ENCODE assay signal across 8 mouse cellular contexts in the genomic region with DNA sequence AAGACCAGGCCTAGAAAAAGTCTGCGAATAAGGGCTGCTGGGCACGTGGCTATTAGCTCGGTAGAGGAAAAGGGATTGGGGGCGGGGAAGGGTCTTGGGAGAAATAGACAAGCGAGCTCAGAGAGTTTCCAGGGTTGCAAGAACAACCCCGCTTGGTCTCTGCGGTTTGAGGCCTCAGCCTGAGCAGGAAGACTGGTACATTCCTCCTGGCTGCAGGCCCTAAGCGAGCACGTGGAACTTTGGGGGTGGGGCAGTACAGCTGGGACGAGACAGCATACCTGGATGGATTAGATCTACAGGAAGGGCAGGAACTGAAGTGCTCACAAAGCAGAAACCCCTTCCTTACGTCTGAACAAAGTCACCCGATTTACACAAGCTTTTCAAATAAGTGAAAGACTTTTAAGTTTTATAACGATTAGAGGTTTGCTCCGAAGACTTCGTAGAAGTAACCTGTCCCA. TPM values are rescaled to one million over a fixed set of nuclear protein-coding genes. Genes with fewer than 3 reads are reported as not detected.
DNase-seq lines count a peak whose midpoint lies in the region; ATAC-seq and TF ChIP-seq lines count a peak whose summit lies in the region.

No protein-coding gene starts in this region.

- WGBS in intestine, embryonic 15.5 days: 5% methylated on average over 15 of the region's 15 CpGs
- 4% methylated on average over 15 of the region's 15 CpGs for WGBS in liver, embryonic 11.5 days
- WGBS in midbrain, postnatal 0 days: 8% methylated on average over 15 of the region's 15 CpGs
- 6% methylated on average over 15 of the region's 15 CpGs for WGBS in stomach, postnatal 0 days

- no peak for TF ChIP-seq EP300 in stomach, postnatal 0 days (optimal IDR thresholded peaks at IDR 0.05)

- peak; percentile 56 to 64 for DNase-seq in heart, adult 18-20 months
- no peak for DNase-seq in heart, postnatal 25 days (ENCODE audit: low spot score)
- DNase-seq in cerebellum, postnatal 10 days: peak; percentile 66 to 71
- DNase-seq in gastrocnemius, postnatal 10 days: peak; percentile 38
- DNase-seq in liver, embryonic 11.5 days (ENCODE audit: low spot score): peak; percentile 61
- DNase-seq in midbrain, postnatal 0 days (ENCODE audit: low spot score): no peak
- peak; percentile 77 for DNase-seq in stomach, postnatal 0 days (ENCODE audit: low spot score)

- H3K9ac ChIP-seq in intestine, embryonic 15.5 days: peak overlapping the region; percentile 71
- H3K9ac ChIP-seq in liver, embryonic 11.5 days (ENCODE audit: low read depth, low read length): peak overlapping the region; percentile 89
- peak overlapping the region; percentile 54; the same call in 1 of the 2 replicates for H3K9ac ChIP-seq in midbrain, postnatal 0 days (replicated peaks; ENCODE audit: low read length, poor library complexity, severe bottlenecking)
- peak overlapping the region; percentile 66 for H3K9ac ChIP-seq in stomach, postnatal 0 days (ENCODE audit: low read length)

- no peaks in the 10 kb centered on the region for H3K27me3 ChIP-seq in intestine, embryonic 15.5 days (replicated peaks)
- H3K27me3 ChIP-seq in liver, embryonic 11.5 days (replicated peaks; ENCODE audit: control insufficient read depth, insufficient read depth, low read length): no peaks in the 10 kb centered on the region
- 0 out of 2 replicates have a peak, but pooled peaks cover 3% of the 10 kb centered on the region for H3K27me3 ChIP-seq in midbrain, postnatal 0 days (ENCODE audit: insufficient read depth, low read length)
- no peaks in the 10 kb centered on the region for H3K27me3 ChIP-seq in stomach, postnatal 0 days (ENCODE audit: control insufficient read depth, insufficient read depth, low read length)

- peak overlapping the region; percentile 74 for H3K4me3 ChIP-seq in intestine, embryonic 15.5 days (replicated peaks)
- H3K4me3 ChIP-seq in liver, embryonic 11.5 days (ENCODE audit: low read depth, low read length): peak overlapping the region; percentile 81
- H3K4me3 ChIP-seq in midbrain, postnatal 0 days (ENCODE audit: low read depth, low read length): peak overlapping the region; percentile 55
- H3K4me3 ChIP-seq in stomach, postnatal 0 days (ENCODE audit: low read depth, low read length): peak overlapping the region; percentile 57

- intact Hi-C loops in heart, postnatal 25 days (cut with DNase I): no loop called here

- H3K4me2 ChIP-seq in intestine, embryonic 15.5 days (replicated peaks): peak overlapping the region; percentile 95
- peak overlapping the region; percentile 93 for H3K4me2 ChIP-seq in liver, embryonic 11.5 days
- peak overlapping the region; percentile 98 for H3K4me2 ChIP-seq in midbrain, postnatal 0 days (ENCODE audit: low read depth, low read length, poor library complexity, severe bottlenecking)
- peak overlapping the region; percentile 95 for H3K4me2 ChIP-seq in stomach, postnatal 0 days (replicated peaks; ENCODE audit: low read depth)

- peaks cover 38% of the 10 kb centered on the region; the same call in 1 of the 2 replicates for H3K4me1 ChIP-seq in intestine, embryonic 15.5 days (replicated peaks)
- peaks cover 33% of the 10 kb centered on the region for H3K4me1 ChIP-seq in liver, embryonic 11.5 days (replicated peaks; ENCODE audit: control insufficient read depth, insufficient read depth, low read length)
- H3K4me1 ChIP-seq in midbrain, postnatal 0 days (ENCODE audit: insufficient read depth, low read length): peaks cover 7% of the 10 kb centered on the region; the same call in 1 of the 2 replicates
- no peaks in the 10 kb centered on the region; the same call in none of the 2 replicates for H3K4me1 ChIP-seq in stomach, postnatal 0 days (replicated peaks; ENCODE audit: control insufficient read depth, insufficient read depth)

- no peak for TF ChIP-seq CTCF in midbrain, postnatal 0 days (IDR thresholded peaks at IDR 0.05)
- TF ChIP-seq CTCF in stomach, postnatal 0 days (IDR thresholded peaks at IDR 0.05; ENCODE audit: low read depth): no peak

- no peaks in the 10 kb centered on the region for H3K9me3 ChIP-seq in intestine, embryonic 15.5 days
- H3K9me3 ChIP-seq in liver, embryonic 11.5 days (ENCODE audit: control insufficient read depth, low read length): no peaks in the 10 kb centered on the region
- H3K9me3 ChIP-seq in midbrain, postnatal 0 days (ENCODE audit: low read length): no peaks in the 10 kb centered on the region
- no peaks in the 10 kb centered on the region for H3K9me3 ChIP-seq in stomach, postnatal 0 days (ENCODE audit: control insufficient read depth, low read length)

- ATAC-seq in intestine, embryonic 15.5 days: peak; percentile 77
- peak; percentile 52 for ATAC-seq in liver, embryonic 11.5 days (replicated peaks; ENCODE audit: low FRiP score)
- 0 out of 2 replicates have a peak, but pooled peaks have one; percentile 42 for ATAC-seq in midbrain, postnatal 0 days (ENCODE audit: low FRiP score)
- ATAC-seq in stomach, postnatal 0 days (ENCODE audit: low FRiP score, low TSS enrichment): peak; percentile 76

- H3K36me3 ChIP-seq in intestine, embryonic 15.5 days: no peaks in the 10 kb centered on the region
- peaks cover 7% of the 10 kb centered on the region; the same call in 1 of the 2 replicates for H3K36me3 ChIP-seq in liver, embryonic 11.5 days (ENCODE audit: control insufficient read depth, insufficient read depth, low read length)
- no peaks in the 10 kb centered on the region for H3K36me3 ChIP-seq in midbrain, postnatal 0 days (ENCODE audit: insufficient read depth, low read length)
- H3K36me3 ChIP-seq in stomach, postnatal 0 days (ENCODE audit: control insufficient read depth, insufficient read depth, low read length): no peaks in the 10 kb centered on the region; the same call in 1 of the 2 replicates

- H3K27ac ChIP-seq in intestine, embryonic 15.5 days: peak overlapping the region; percentile 87
- H3K27ac ChIP-seq in liver, embryonic 11.5 days (ENCODE audit: low read depth, low read length): peak overlapping the region; percentile 82
- peak overlapping the region; percentile 33 for H3K27ac ChIP-seq in midbrain, postnatal 0 days (ENCODE audit: low read depth, low read length)
- peak overlapping the region; percentile 83 for H3K27ac ChIP-seq in stomach, postnatal 0 days (replicated peaks)

RNA-seq across cellular contexts. Expression of gene Phgdh, which starts 1.2 kb away (rescaled TPM):
- total RNA-seq in heart, adult 18-20 months (2021): 1 to 10 TPM; 2.5 to 2.8 TPM
- 1 to 10 TPM; 2.2 to 3.1 TPM for total RNA-seq in heart, postnatal 25 days (2021)
- total RNA-seq in gastrocnemius, postnatal 10 days (2021): 10 to 100 TPM; 13.4 to 16.9 TPM
- polyA plus RNA-seq in intestine, embryonic 15.5 days (2015; fragmentation: Nextera tagmentation; extraction: Ambion mirVana): 291 and 356 TPM in 2 replicates
- polyA plus RNA-seq in liver, embryonic 11.5 days (2014; fragmentation: Nextera tagmentation; extraction: Ambion mirVana): 554 and 596 TPM in 2 replicates
- total RNA-seq in midbrain, postnatal 0 days (2014; rRNA removed): 182 and 206 TPM in 2 replicates
- polyA plus RNA-seq in midbrain, postnatal 0 days (2015; fragmentation: Nextera tagmentation; extraction: Ambion mirVana): 148 and 171 TPM in 2 replicates
- 87.7 and 95.1 TPM in 2 replicates for polyA plus RNA-seq in stomach, postnatal 0 days (2015; fragmentation: Nextera tagmentation; extraction: Ambion mirVana)

RNA-seq across cellular contexts. Expression of gene Zfp697, which starts 43.6 kb away (rescaled TPM):
- 1 to 10 TPM; 5.9 to 7.3 TPM for total RNA-seq in heart, adult 18-20 months (2021)
- total RNA-seq in heart, postnatal 25 days (2021): 1 to 10 TPM; 5.6 to 6.8 TPM
- total RNA-seq in gastrocnemius, postnatal 10 days (2021): 1 to 10 TPM; 1.8 to 2.7 TPM
- polyA plus RNA-seq in intestine, embryonic 15.5 days (2015; fragmentation: Nextera tagmentation; extraction: Ambion mirVana): 7.1 and 7.2 TPM in 2 replicates
- 4.8 and 5.7 TPM in 2 replicates for polyA plus RNA-seq in liver, embryonic 11.5 days (2014; fragmentation: Nextera tagmentation; extraction: Ambion mirVana)
- total RNA-seq in midbrain, postnatal 0 days (2014; rRNA removed): 39.5 and 45.9 TPM in 2 replicates
- polyA plus RNA-seq in midbrain, postnatal 0 days (2015; fragmentation: Nextera tagmentation; extraction: Ambion mirVana): 18.1 and 18.7 TPM in 2 replicates
- 1.6 and 2.1 TPM in 2 replicates for polyA plus RNA-seq in stomach, postnatal 0 days (2015; fragmentation: Nextera tagmentation; extraction: Ambion mirVana)

RNA-seq across cellular contexts. Expression of gene Hmgcs2, which starts 58.4 kb away (rescaled TPM):
- total RNA-seq in heart, adult 18-20 months (2021): 10 to 100 TPM in 1 of 2 experiments, 1 to 10 TPM in 1; 8.5 to 16.1 TPM
- total RNA-seq in heart, postnatal 25 days (2021): 10 to 100 TPM; 12.7 to 14.3 TPM
- total RNA-seq in gastrocnemius, postnatal 10 days (2021): 1 to 10 TPM; 2.1 to 2.6 TPM
- polyA plus RNA-seq in intestine, embryonic 15.5 days (2015; fragmentation: Nextera tagmentation; extraction: Ambion mirVana): 149 and 177 TPM in 2 replicates
- 29.9 and 32.9 TPM in 2 replicates for polyA plus RNA-seq in liver, embryonic 11.5 days (2014; fragmentation: Nextera tagmentation; extraction: Ambion mirVana)
- total RNA-seq in midbrain, postnatal 0 days (2014; rRNA removed): 22.3 and 24.8 TPM in 2 replicates
- polyA plus RNA-seq in midbrain, postnatal 0 days (2015; fragmentation: Nextera tagmentation; extraction: Ambion mirVana): 36.3 and 40.4 TPM in 2 replicates
- polyA plus RNA-seq in stomach, postnatal 0 days (2015; fragmentation: Nextera tagmentation; extraction: Ambion mirVana): 290 and 337 TPM in 2 replicates

Comparison
In these comparisons a context has a peak if more than half of its experiments do, and no peak if none do; other contexts are left out.
1. DNase-seq: peak in heart, adult 18-20 months (2 of 2), cerebellum, postnatal 10 days (2 of 2), gastrocnemius, postnatal 10 days (single experiment), liver, embryonic 11.5 days (single experiment) and stomach, postnatal 0 days (single experiment); none in heart, postnatal 25 days (single experiment) and midbrain, postnatal 0 days (single experiment).
2. H3K27ac ChIP-seq: peak in every context shown above with its lines; median percentile 87 in intestine, embryonic 15.5 days; 83 in stomach, postnatal 0 days; 82 in liver, embryonic 11.5 days; 33 in midbrain, postnatal 0 days.
3. RNA of gene Phgdh, which starts 1.2 kb away (total RNA-seq): 182 to 206 TPM in midbrain, postnatal 0 days; 13.4 to 16.9 TPM in gastrocnemius, postnatal 10 days, 2.2 to 3.1 TPM in heart, postnatal 25 days and 2.5 to 2.8 TPM in heart, adult 18-20 months; every median in the first group is over 10 times any median in the second.
4. Peak in every context shown above with its lines, with median percentiles within 50 percentile points of each other: ATAC-seq, H3K4me2 ChIP-seq, H3K4me3 ChIP-seq and H3K9ac ChIP-seq.